Mouse (Mus musculus): ENCODE measurements at regions not wholly inside any gene's neighbourhood (a gene's known extent, or its start where the extent isn't known, plus 50 kb on each side); places are given as distances from the start of the nearest gene placed in this dataset.
A peak's percentile ranks its signal among the peaks of the same experiment; 100 is the strongest.

DNA sequence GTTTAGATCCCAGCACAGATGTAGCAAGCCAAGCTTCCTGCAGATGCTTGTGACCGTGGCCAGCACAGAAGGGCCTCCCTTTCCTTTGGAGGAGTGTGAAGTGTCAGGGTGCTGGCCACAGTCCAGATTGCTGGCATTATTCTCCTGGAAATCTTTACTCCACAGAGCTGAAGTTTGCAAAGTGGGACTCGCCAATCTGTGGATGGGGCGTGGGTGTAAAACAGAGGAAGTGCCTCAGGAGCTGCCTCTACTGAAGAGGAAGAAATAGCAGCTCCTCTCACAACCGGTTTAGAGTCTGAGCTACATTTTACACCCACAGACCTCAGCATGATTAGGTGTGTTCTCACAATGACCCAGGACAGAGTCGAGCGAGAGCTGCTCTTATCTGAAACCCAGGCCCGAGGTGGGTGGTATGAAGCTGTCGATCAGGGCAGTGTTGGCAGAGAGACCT, 135.1 kb downstream of the Cdh26 start:
- Histone ChIP-seq H3K4me3 (replicated peaks; ENCODE audit: extremely low read depth, low read depth, low read length) (no peak overlapping the region), H3K4me1 (ENCODE audit: control insufficient read depth, insufficient read depth, low read length) (no peaks in the 10 kb centered on the region)
- WGBS = 18% methylated on average over 8 of the region's 8 CpGs
- DNase-seq = no peak
- TF ChIP-seq POLR2A (IDR thresholded peaks at IDR 0.05; ENCODE audit: borderline replicate concordance, extremely low read depth, low read depth, low read length) = no peak
- no peak for TF ChIP-seq CTCF (IDR thresholded peaks at IDR 0.05; ENCODE audit: insufficient read depth, low read length)

GRCm38 (mm10) chr2:178567493-178567892, 137.2 kb downstream of the Cdh26 start:
- no peak for TF ChIP-seq CTCF (IDR thresholded peaks at IDR 0.05; ENCODE audit: insufficient read depth, low read length)
- TF ChIP-seq POLR2A (IDR thresholded peaks at IDR 0.05; ENCODE audit: borderline replicate concordance, extremely low read depth, low read depth, low read length) = no peak
- no peak overlapping the region for H3K4me3 ChIP-seq (replicated peaks; ENCODE audit: extremely low read depth, low read depth, low read length)

GRCm38 (mm10) chr2:178572301-178572700, 142.0 kb downstream of the Cdh26 start:
- DNase-seq = no peak
- Histone ChIP-seq H3K4me3 (replicated peaks; ENCODE audit: extremely low read depth, low read depth, low read length) (no peak overlapping the region), H3K4me1 (ENCODE audit: control insufficient read depth, insufficient read depth, low read length) (no peaks in the 10 kb centered on the region)
- TF ChIP-seq CTCF (IDR thresholded peaks at IDR 0.05; ENCODE audit: insufficient read depth, low read length) (no peak), POLR2A (IDR thresholded peaks at IDR 0.05; ENCODE audit: borderline replicate concordance, extremely low read depth, low read depth, low read length) (no peak)
- 79% methylated on average over 5 of the region's 5 CpGs for WGBS

More at GRCm38 (mm10) chr2:178567493-178567892, 137.2 kb downstream of the Cdh26 start:
- no peak for DNase-seq
- WGBS = 77% methylated on average over 7 of the region's 7 CpGs
- no peaks in the 10 kb centered on the region for H3K4me1 ChIP-seq (ENCODE audit: control insufficient read depth, insufficient read depth, low read length)

GRCm38 (mm10) chr2:178574859-178575258, 144.5 kb downstream of the Cdh26 start:
- no peak overlapping the region for H3K4me3 ChIP-seq (replicated peaks; ENCODE audit: extremely low read depth, low read depth, low read length)
- no peaks in the 10 kb centered on the region for H3K4me1 ChIP-seq (ENCODE audit: control insufficient read depth, insufficient read depth, low read length)
- peak; percentile 55 for DNase-seq
- 42% methylated on average over 4 of the region's 4 CpGs for WGBS
- TF ChIP-seq POLR2A (IDR thresholded peaks at IDR 0.05; ENCODE audit: borderline replicate concordance, extremely low read depth, low read depth, low read length) = no peak
- TF ChIP-seq CTCF (IDR thresholded peaks at IDR 0.05; ENCODE audit: insufficient read depth, low read length) = peak; percentile 35; the same call in 1 of the 2 replicates

- no peak for DNase-seq
- WGBS = 32% methylated on average over 6 of the region's 6 CpGs
- Histone ChIP-seq H3K4me3 (replicated peaks; ENCODE audit: extremely low read depth, low read depth, low read length) (no peak overlapping the region), H3K4me1 (ENCODE audit: control insufficient read depth, insufficient read depth, low read length) (no peaks in the 10 kb centered on the region)
- TF ChIP-seq CTCF (IDR thresholded peaks at IDR 0.05; ENCODE audit: insufficient read depth, low read length) (no peak), POLR2A (IDR thresholded peaks at IDR 0.05; ENCODE audit: borderline replicate concordance, extremely low read depth, low read depth, low read length) (no peak)
Measured at GRCm38 (mm10) chr2:178575403-178575802, 145.1 kb downstream of the Cdh26 start.

GRCm38 (mm10) chr2:178576067-178576466, 145.7 kb downstream of the Cdh26 start:
- TF ChIP-seq POLR2A (IDR thresholded peaks at IDR 0.05; ENCODE audit: borderline replicate concordance, extremely low read depth, low read depth, low read length) = no peak
- TF ChIP-seq CTCF (IDR thresholded peaks at IDR 0.05; ENCODE audit: insufficient read depth, low read length) = no peak
- H3K4me1 ChIP-seq (ENCODE audit: control insufficient read depth, insufficient read depth, low read length) = no peaks in the 10 kb centered on the region
- WGBS = 47% methylated on average over 7 of the region's 7 CpGs
- no peak overlapping the region for H3K4me3 ChIP-seq (replicated peaks; ENCODE audit: extremely low read depth, low read depth, low read length)
- DNase-seq = no peak

- 56% methylated on average over 6 of the region's 6 CpGs for WGBS
- no peak for TF ChIP-seq POLR2A (IDR thresholded peaks at IDR 0.05; ENCODE audit: borderline replicate concordance, extremely low read depth, low read depth, low read length)
- TF ChIP-seq CTCF (IDR thresholded peaks at IDR 0.05; ENCODE audit: insufficient read depth, low read length) = no peak
- DNase-seq = no peak
- Histone ChIP-seq H3K4me3 (replicated peaks; ENCODE audit: extremely low read depth, low read depth, low read length) (no peak overlapping the region), H3K4me1 (ENCODE audit: control insufficient read depth, insufficient read depth, low read length) (no peaks in the 10 kb centered on the region)
Measured at GRCm38 (mm10) chr2:178579571-178579970, 149.2 kb downstream of the Cdh26 start.

- Histone ChIP-seq H3K4me1 (ENCODE audit: control insufficient read depth, insufficient read depth, low read length) (no peaks in the 10 kb centered on the region), H3K4me3 (replicated peaks; ENCODE audit: extremely low read depth, low read depth, low read length) (no peak overlapping the region)
- WGBS = 72% methylated on average over 12 of the region's 12 CpGs
- DNase-seq = no peak
- no peak for TF ChIP-seq CTCF (IDR thresholded peaks at IDR 0.05; ENCODE audit: insufficient read depth, low read length)
- no peak for TF ChIP-seq POLR2A (IDR thresholded peaks at IDR 0.05; ENCODE audit: borderline replicate concordance, extremely low read depth, low read depth, low read length)
Measured at GRCm38 (mm10) chr2:178581306-178581705, 151.0 kb downstream of the Cdh26 start.

- H3K4me1 ChIP-seq (ENCODE audit: control insufficient read depth, insufficient read depth, low read length) = no peaks in the 10 kb centered on the region
- no peak overlapping the region for H3K4me3 ChIP-seq (replicated peaks; ENCODE audit: extremely low read depth, low read depth, low read length)
- no peak for DNase-seq
- 75% methylated on average over 5 of the region's 5 CpGs for WGBS
- no peak for TF ChIP-seq POLR2A (IDR thresholded peaks at IDR 0.05; ENCODE audit: borderline replicate concordance, extremely low read depth, low read depth, low read length)
- TF ChIP-seq CTCF (IDR thresholded peaks at IDR 0.05; ENCODE audit: insufficient read depth, low read length) = no peak
Measured at GRCm38 (mm10) chr2:178584970-178585566, 154.7 kb downstream of the Cdh26 start.

GRCm38 (mm10) chr2:178587134-178587636, 156.9 kb downstream of the Cdh26 start:
- TF ChIP-seq CTCF (IDR thresholded peaks at IDR 0.05; ENCODE audit: insufficient read depth, low read length) (no peak), POLR2A (IDR thresholded peaks at IDR 0.05; ENCODE audit: borderline replicate concordance, extremely low read depth, low read depth, low read length) (no peak)
- Histone ChIP-seq H3K4me1 (ENCODE audit: control insufficient read depth, insufficient read depth, low read length) (no peaks in the 10 kb centered on the region), H3K4me3 (replicated peaks; ENCODE audit: extremely low read depth, low read depth, low read length) (no peak overlapping the region)
- 75% methylated on average over 7 of the region's 7 CpGs for WGBS
- no peak for DNase-seq
